Mouse (Mus musculus) erythroblast, embryonic 14.5 days (primary cell): ENCODE data around the gene Olfr476. TPM values are rescaled to one million over a fixed set of nuclear protein-coding genes. Genes with fewer than 3 reads are reported as not detected.
"Not testable (repeated sequence)": the region's sequence is repeated elsewhere in the genome, so short reads cannot be mapped to it uniquely, and the experiment has no call there.

Source experiments
- H3K27me3 ChIP-seq: 2 replicates; pipeline ENCODE4 v1.6.1; 2012; ENCODE audit warnings: inconsistent platforms; ENCODE audit not compliant: control insufficient read depth
- H3K36me3 ChIP-seq: 2 replicates; pipeline ENCODE4 v1.6.1; 2012; ENCODE audit warnings: mild to moderate bottlenecking, inconsistent platforms; ENCODE audit not compliant: control insufficient read depth
- H3K4me1 ChIP-seq: 2 replicates; pipeline ENCODE4 v1.6.1; 2012; ENCODE audit warnings: inconsistent platforms; ENCODE audit not compliant: control insufficient read depth
- H3K4me3 ChIP-seq: replicated peaks from 2 replicates; pipeline ENCODE3; 2012; ENCODE audit warnings: moderate library complexity, mild to moderate bottlenecking, inconsistent platforms
- H3K9me3 ChIP-seq: 2 replicates; pipeline ENCODE4 v1.6.1; 2012; ENCODE audit warnings: low read length, inconsistent platforms, mixed read lengths; ENCODE audit not compliant: control insufficient read depth
- GATA1 ChIP-seq: IDR thresholded peaks from 2 replicates; pipeline ENCODE4 v1.6.1; 2012; ENCODE audit warnings: low read length, inconsistent platforms, mixed read lengths
- TAL1 ChIP-seq: IDR thresholded peaks from 3 replicates; pipeline ENCODE4 v1.6.1; 2012; ENCODE audit warnings: low read length, inconsistent platforms, mixed read lengths
- polyA plus RNA-seq: library from polyadenylated mRNA; stranded (reverse); fragments of >175 nt; gene quantifications from 2 replicates; pipeline ENCODE4 v1.2.3, GENCODE M21; 2012

Gene Olfr476
- not detected in 2 replicates for polyA plus RNA-seq

DNA sequence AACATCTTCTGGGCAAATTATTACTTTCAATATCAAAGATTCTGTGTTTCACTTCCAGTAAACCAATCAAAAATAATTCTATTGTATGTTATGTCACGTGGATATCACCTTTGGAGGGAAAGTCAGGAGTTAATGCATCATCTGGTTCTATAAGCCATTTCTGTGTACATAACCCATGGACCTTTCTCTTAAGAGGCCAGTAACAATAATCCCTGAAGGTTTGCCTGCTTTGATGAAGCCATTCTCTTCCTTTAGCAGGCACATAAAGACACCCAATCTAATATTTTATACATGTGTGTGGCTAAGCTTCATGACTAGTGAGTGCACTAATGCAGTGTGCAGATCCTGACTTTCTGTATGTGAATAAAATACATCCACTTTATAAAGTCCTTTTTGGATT is at the start of gene Olfr476:
TSS of gene Olfr476 (plus strand) at position 301 of the 400 bp plus-strand sequence.
- H3K4me3 ChIP-seq, result no peak within 1 kb of the TSS
- H3K27me3 ChIP-seq, result no peaks in the 10 kb centered on the region
- TF ChIP-seq TAL1 (no peak), GATA1 (no peak)
- H3K36me3 ChIP-seq, result no peaks in the 10 kb centered on the region
- no peaks in the 10 kb centered on the region for H3K9me3 ChIP-seq
- no peaks in the 10 kb centered on the region for H3K4me1 ChIP-seq

- H3K4me1 ChIP-seq, result no peaks in the 10 kb centered on the region
- H3K36me3 ChIP-seq, result no peaks in the 10 kb centered on the region
Measured at GRCm38 (mm10) chr7:107930146-107930545, 34.5 kb upstream of the Olfr476 start, which contains the start of gene Olfr473. Gene Olfr473, plus strand, starts transcription at chr7:107930446.

DNA sequence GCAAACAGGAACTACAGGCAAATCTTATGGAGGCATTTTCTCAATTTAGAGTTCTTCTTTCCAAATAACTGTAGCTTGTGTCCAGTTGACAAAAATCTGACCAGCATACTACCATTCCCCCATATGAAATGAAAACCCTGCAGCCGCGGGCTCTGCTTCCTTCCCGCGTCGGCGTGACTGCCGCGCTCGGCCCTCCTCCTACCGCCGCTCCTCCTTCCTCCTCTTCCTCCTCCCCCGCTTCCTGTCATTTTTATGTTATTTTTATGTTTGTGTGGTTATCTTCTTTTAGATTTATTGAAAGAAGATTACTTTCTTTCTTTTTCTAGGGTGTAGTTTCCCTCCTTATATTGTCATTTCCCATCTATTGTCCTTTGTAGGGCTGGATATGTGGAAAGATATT is 12.1 kb upstream of the Olfr476 start:
- peaks cover 13% of the 10 kb centered on the region for H3K9me3 ChIP-seq
- H3K4me1 ChIP-seq, H3K4me3 ChIP-seq, H3K36me3 ChIP-seq, H3K27me3 ChIP-seq: not testable (repeated sequence)

More at GRCm38 (mm10) chr7:107930146-107930545, 34.5 kb upstream of the Olfr476 start, which contains the start of gene Olfr473:
- Histone ChIP-seq H3K27me3 (no peaks in the 10 kb centered on the region), H3K9me3 (peaks cover 7% of the 10 kb centered on the region), H3K4me3 (no peak within 1 kb of the TSS)
- TF ChIP-seq TAL1, result no peak
- TF ChIP-seq GATA1, result no peak

DNA sequence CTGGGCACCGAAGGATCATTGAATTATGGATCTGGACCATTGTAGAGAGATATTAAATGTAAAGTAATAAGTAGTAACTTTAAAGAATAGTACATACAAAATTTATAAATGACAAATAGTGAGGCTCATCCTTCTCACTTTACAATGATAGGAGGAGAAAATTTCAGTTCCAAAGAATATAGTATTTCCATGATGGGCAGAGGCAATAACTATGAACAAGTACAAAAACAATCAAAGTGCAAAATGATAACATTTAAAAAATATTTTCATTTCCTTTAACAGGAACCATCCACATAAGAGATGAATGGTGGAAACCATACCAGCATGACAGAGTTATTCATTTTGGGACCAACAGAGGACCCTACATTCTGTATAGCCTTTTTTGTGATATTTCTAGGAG is 10.3 kb upstream of the Olfr476 start, which contains the start of gene Olfr474:
TSS of gene Olfr474 (plus strand) at position 301 of the 400 bp plus-strand sequence.
- Histone ChIP-seq H3K27me3 (no peaks in the 10 kb centered on the region), H3K4me1 (no peaks in the 10 kb centered on the region), H3K36me3 (no peaks in the 10 kb centered on the region), H3K9me3 (peaks cover 13% of the 10 kb centered on the region), H3K4me3 (no peak within 1 kb of the TSS)
- TF ChIP-seq GATA1, result no peak
- no peak for TF ChIP-seq TAL1

DNA sequence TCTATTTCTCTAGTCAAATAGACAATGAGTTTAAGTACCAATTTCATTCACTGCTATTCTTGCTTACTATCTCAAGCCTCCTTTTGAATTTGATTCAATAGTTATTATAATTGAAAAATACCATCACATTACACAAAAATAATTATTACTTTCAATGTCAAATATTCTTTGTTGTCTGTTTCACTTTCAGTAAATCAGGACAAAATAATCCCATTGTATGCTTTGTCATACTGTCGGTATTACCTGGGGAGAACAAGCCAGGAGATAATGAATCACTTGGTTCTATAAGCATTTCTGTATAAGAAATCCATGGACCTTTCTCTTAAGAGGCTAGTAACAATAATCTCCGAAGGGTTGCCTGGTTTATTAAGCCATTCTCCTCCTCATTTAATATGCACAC is 21.8 kb downstream of the Olfr476 start, which contains the start of gene Olfr477:
TSS of gene Olfr477 (plus strand) at position 301 of the 400 bp plus-strand sequence.
- Histone ChIP-seq H3K36me3 (no peaks in the 10 kb centered on the region), H3K4me3 (no peak within 1 kb of the TSS), H3K27me3 (no peaks in the 10 kb centered on the region), H3K4me1 (no peaks in the 10 kb centered on the region), H3K9me3 (peaks cover 3% of the 10 kb centered on the region)
- TF ChIP-seq GATA1 (no peak), TAL1 (no peak)

- H3K27me3 ChIP-seq, H3K4me3 ChIP-seq, H3K9me3 ChIP-seq, H3K4me1 ChIP-seq, H3K36me3 ChIP-seq: not testable (repeated sequence)
Measured at GRCm38 (mm10) chr7:108014256-108014655, 49.7 kb downstream of the Olfr476 start.

Other genes starting within 250 kb of the Olfr476 start
- 0.02 TPM in 1 of 2 replicates, not detected in the other for gene Cyb5r2, start 206.8 kb upstream of the Olfr476 start, polyA plus RNA-seq
- gene Ovch2, start 163.6 kb upstream of the Olfr476 start, polyA plus RNA-seq, result not detected in 2 replicates
- not detected in 2 replicates for gene Olfr467, start 152.5 kb upstream of the Olfr476 start, polyA plus RNA-seq
- not detected in 2 replicates for gene Olfr469, start 139.3 kb upstream of the Olfr476 start, polyA plus RNA-seq
- not detected in 2 replicates for gene Olfr470, start 117.3 kb upstream of the Olfr476 start, polyA plus RNA-seq
- gene Olfr472, start 66.9 kb upstream of the Olfr476 start, polyA plus RNA-seq, result 0.01 TPM in 1 of 2 replicates, not detected in the other
- not detected in 2 replicates for gene Olfr473, start 34.4 kb upstream of the Olfr476 start, polyA plus RNA-seq
- not detected in 2 replicates for gene Olfr474, start 10.2 kb upstream of the Olfr476 start, polyA plus RNA-seq
- not detected in 2 replicates for gene Olfr477, start 21.9 kb downstream of the Olfr476 start, polyA plus RNA-seq
- not detected in 2 replicates for gene Olfr478, start 69.2 kb downstream of the Olfr476 start, polyA plus RNA-seq
- not detected in 2 replicates for gene Olfr479, start 85.9 kb downstream of the Olfr476 start, polyA plus RNA-seq
- not detected in 2 replicates for gene Olfr480, start 102.5 kb downstream of the Olfr476 start, polyA plus RNA-seq
- gene Olfr481, start 115.1 kb downstream of the Olfr476 start, polyA plus RNA-seq, result not detected in 2 replicates
- not detected in 2 replicates for gene Olfr482, start 132.8 kb downstream of the Olfr476 start, polyA plus RNA-seq
- not detected in 2 replicates for gene Olfr483, start 136.0 kb downstream of the Olfr476 start, polyA plus RNA-seq
- gene Olfr484, start 162.6 kb downstream of the Olfr476 start, polyA plus RNA-seq, result not detected in 2 replicates
- gene Olfr485, start 195.1 kb downstream of the Olfr476 start, polyA plus RNA-seq, result not detected in 2 replicates
- gene Olfr486, start 207.9 kb downstream of the Olfr476 start, polyA plus RNA-seq, result not detected in 2 replicates
- gene Olfr487, start 249.8 kb downstream of the Olfr476 start, polyA plus RNA-seq, result not detected in 2 replicates